Mouse (Mus musculus): ENCODE measurements around the gene Oosp3.

- TF ChIP-seq POLR2A (IDR thresholded peaks at IDR 0.05; ENCODE audit: insufficient read length, low read depth): no peak
- TF ChIP-seq POLR2AphosphoS2 (IDR thresholded peaks at IDR 0.05; ENCODE audit: insufficient read length, low read depth): no peak
- TF ChIP-seq REST (IDR thresholded peaks at IDR 0.05; ENCODE audit: insufficient read depth, insufficient read length): no peak
- TF ChIP-seq MAX (IDR thresholded peaks at IDR 0.05; ENCODE audit: low read depth): no peak
- TF ChIP-seq MYOG (IDR thresholded peaks at IDR 0.05; ENCODE audit: control insufficient read depth in 1 of 3, insufficient read depth in 1 of 3, insufficient read length in 2 of 3, low read depth in 2 of 3): no peak
Observed at GRCm38 (mm10) chr19:11696755-11697154, at the start of gene Oosp3.

Data from myocyte (in vitro differentiated cells).